Mouse (Mus musculus) kidney, embryonic 16.5 days (tissue): ENCODE data around the gene Cpeb4. TPM values are rescaled to one million over a fixed set of nuclear protein-coding genes. Genes with fewer than 3 reads are reported as not detected.
"Not testable (repeated sequence)": the region's sequence is repeated elsewhere in the genome, so short reads cannot be mapped to it uniquely, and the experiment has no call there.

ENCODE experiments used
- ATAC-seq: fragments of 200-750 bp; cut with Nextera tagmentation; 2 replicates; pipeline ENCODE4 v1.8.0; 2017; ENCODE audit warnings: moderate TSS enrichment; ENCODE audit not compliant: low FRiP score, low TSS enrichment
- H3K27ac ChIP-seq: fragments of 300-500 bp; sonication (generic); 2 replicates; pipeline ENCODE4 v1.5.1; 2014; ENCODE audit warnings: low read length
- H3K27me3 ChIP-seq: fragments of 300-500 bp; sonication (generic); 2 replicates; pipeline ENCODE4 v1.6.1; 2014; ENCODE audit warnings: low read length, control low read depth, mixed read lengths; ENCODE audit not compliant: insufficient read depth
- H3K36me3 ChIP-seq: fragments of 300-500 bp; sonication (generic); 2 replicates; pipeline ENCODE4 v1.6.1; 2014; ENCODE audit warnings: low read length, control low read depth, mixed read lengths; ENCODE audit not compliant: insufficient read depth
- H3K4me1 ChIP-seq: fragments of 300-500 bp; sonication (generic); 2 replicates; pipeline ENCODE4 v1.6.1; 2014; ENCODE audit warnings: low read length, control low read depth, mixed read lengths; ENCODE audit not compliant: insufficient read depth
- H3K4me2 ChIP-seq: fragments of 300-500 bp; sonication (generic); replicated peaks from 2 replicates; pipeline ENCODE4 v1.6.1; 2014; ENCODE audit warnings: low read depth, low read length
- H3K4me3 ChIP-seq: fragments of 300-500 bp; sonication (generic); 2 replicates; pipeline ENCODE4 v1.5.1; 2014; ENCODE audit warnings: mild to moderate bottlenecking, low read length
- H3K9ac ChIP-seq: fragments of 300-500 bp; sonication (generic); replicated peaks from 2 replicates; pipeline ENCODE4 v1.6.1; 2014; ENCODE audit warnings: low read length
- H3K9me3 ChIP-seq: fragments of 300-500 bp; sonication (generic); 2 replicates; pipeline ENCODE4 v1.6.1; 2016; ENCODE audit warnings: low read length, control low read depth
- WGBS: fragments of 180-500 bp; shearing (Covaris S2); extraction: QIAGEN DNeasy Blood & Tissue Kit; methylation state at CpG from one replicate; pipeline ENCODE4 v1.1.7; 2014; 5-methylcytosine and 5-hydroxymethylcytosine counted together
- polyA plus RNA-seq: library from polyadenylated mRNA; unstranded; fragments of >200 nt; fragmentation: Nextera tagmentation; extraction: Ambion mirVana; gene quantifications from 2 replicates; pipeline ENCODE4 v1.2.1, GENCODE M21; 2015

The Cpeb4 gene
- polyA plus RNA-seq, 1 experiment from 2014 or later = 4.0 TPM

- not testable (repeated sequence) for H3K27ac ChIP-seq, H3K9ac ChIP-seq, H3K4me1 ChIP-seq, H3K4me2 ChIP-seq, ATAC-seq, H3K27me3 ChIP-seq, H3K4me3 ChIP-seq, H3K9me3 ChIP-seq, H3K36me3 ChIP-seq
- 95% methylated on average over 1 of the region's 1 CpGs for WGBS
Measured at GRCm38 (mm10) chr11:31845111-31845510, 26.9 kb upstream of the Cpeb4 start.

GRCm38 (mm10) chr11:31846771-31847468 is 25.1 kb upstream of the Cpeb4 start:
- Histone ChIP-seq H3K9me3 (no peaks in the 10 kb centered on the region), H3K4me1 (peaks cover under 1% of the 10 kb centered on the region; the same call in 1 of the 2 replicates), H3K9ac (no peak overlapping the region), H3K4me2 (no peak overlapping the region), H3K4me3 (no peak overlapping the region), H3K27me3 (no peaks in the 10 kb centered on the region), H3K36me3 (no peaks in the 10 kb centered on the region), H3K27ac (no peak overlapping the region)
- ATAC-seq = no peak
- WGBS = 71% methylated on average over 9 of the region's 9 CpGs

- no peaks in the 10 kb centered on the region for H3K36me3 ChIP-seq
- WGBS = 89% methylated on average over 5 of the region's 5 CpGs
- H3K27ac ChIP-seq = no peak overlapping the region
- no peak for ATAC-seq
- H3K4me1 ChIP-seq = no peaks in the 10 kb centered on the region; the same call in 1 of the 2 replicates
- H3K9ac ChIP-seq = no peak overlapping the region
- no peak overlapping the region for H3K4me3 ChIP-seq
- H3K9me3 ChIP-seq = no peaks in the 10 kb centered on the region
- no peak overlapping the region for H3K4me2 ChIP-seq
- H3K27me3 ChIP-seq = no peaks in the 10 kb centered on the region
Measured at GRCm38 (mm10) chr11:31847469-31847805, 24.6 kb upstream of the Cpeb4 start.

- no peak overlapping the region for H3K9ac ChIP-seq
- H3K36me3 ChIP-seq = no peaks in the 10 kb centered on the region
- no peak overlapping the region for H3K4me3 ChIP-seq
- no peaks in the 10 kb centered on the region for H3K27me3 ChIP-seq
- H3K27ac ChIP-seq = no peak overlapping the region
- ATAC-seq = no peak
- no peaks in the 10 kb centered on the region; the same call in 1 of the 2 replicates for H3K4me1 ChIP-seq
- no peak overlapping the region for H3K4me2 ChIP-seq
- WGBS = 88% methylated on average over 4 of the region's 4 CpGs
- H3K9me3 ChIP-seq = no peaks in the 10 kb centered on the region
Measured at GRCm38 (mm10) chr11:31848725-31849124, 23.3 kb upstream of the Cpeb4 start.

GRCm38 (mm10) chr11:31850156-31850775 is 21.7 kb upstream of the Cpeb4 start:
- no peak overlapping the region for H3K4me3 ChIP-seq
- no peaks in the 10 kb centered on the region for H3K9me3 ChIP-seq
- 76% methylated on average over 3 of the region's 3 CpGs for WGBS
- H3K36me3 ChIP-seq = no peaks in the 10 kb centered on the region
- no peak overlapping the region for H3K27ac ChIP-seq
- ATAC-seq = no peak
- H3K27me3 ChIP-seq = no peaks in the 10 kb centered on the region
- H3K4me1 ChIP-seq = no peaks in the 10 kb centered on the region; the same call in 1 of the 2 replicates
- no peak overlapping the region for H3K4me2 ChIP-seq
- no peak overlapping the region for H3K9ac ChIP-seq

- no peak overlapping the region for H3K4me3 ChIP-seq
- no peak for ATAC-seq
- WGBS = 88% methylated on average over 5 of the region's 5 CpGs
- H3K9ac ChIP-seq = no peak overlapping the region
- H3K27ac ChIP-seq = no peak overlapping the region
- H3K36me3 ChIP-seq = no peaks in the 10 kb centered on the region
- H3K27me3 ChIP-seq = no peaks in the 10 kb centered on the region
- no peak overlapping the region for H3K4me2 ChIP-seq
- H3K4me1 ChIP-seq = peaks cover 4% of the 10 kb centered on the region; the same call in 1 of the 2 replicates
- no peaks in the 10 kb centered on the region for H3K9me3 ChIP-seq
Measured at GRCm38 (mm10) chr11:31850995-31851394, 21.0 kb upstream of the Cpeb4 start.

GRCm38 (mm10) chr11:31851702-31852560 is 20.1 kb upstream of the Cpeb4 start:
- Histone ChIP-seq H3K27me3 (no peaks in the 10 kb centered on the region), H3K36me3 (no peaks in the 10 kb centered on the region), H3K27ac (no peak overlapping the region), H3K4me1 (peaks cover 4% of the 10 kb centered on the region; the same call in 1 of the 2 replicates), H3K9me3 (no peaks in the 10 kb centered on the region), H3K4me3 (no peak overlapping the region), H3K4me2 (no peak overlapping the region), H3K9ac (no peak overlapping the region)
- WGBS = 85% methylated on average over 4 of the region's 4 CpGs
- ATAC-seq = no peak

GRCm38 (mm10) chr11:31854955-31855354 is 17.1 kb upstream of the Cpeb4 start:
- no peaks in the 10 kb centered on the region for H3K9me3 ChIP-seq
- H3K36me3 ChIP-seq = no peaks in the 10 kb centered on the region
- no peak overlapping the region for H3K4me3 ChIP-seq
- H3K4me2 ChIP-seq = no peak overlapping the region
- H3K27me3 ChIP-seq = no peaks in the 10 kb centered on the region
- no peak overlapping the region for H3K27ac ChIP-seq
- no peak overlapping the region for H3K9ac ChIP-seq
- no peak for ATAC-seq
- WGBS = 64% methylated on average over 5 of the region's 5 CpGs
- H3K4me1 ChIP-seq = peaks cover 4% of the 10 kb centered on the region; the same call in 1 of the 2 replicates

- no peak overlapping the region for H3K27ac ChIP-seq
- 0 out of 2 replicates have a peak, but pooled peaks cover 4% of the 10 kb centered on the region for H3K4me1 ChIP-seq
- WGBS = 92% methylated on average over 4 of the region's 4 CpGs
- no peaks in the 10 kb centered on the region for H3K27me3 ChIP-seq
- H3K4me2 ChIP-seq = no peak overlapping the region
- H3K4me3 ChIP-seq = no peak overlapping the region
- H3K9me3 ChIP-seq = no peaks in the 10 kb centered on the region
- no peak for ATAC-seq
- H3K9ac ChIP-seq = no peak overlapping the region
- H3K36me3 ChIP-seq = no peaks in the 10 kb centered on the region
Measured at GRCm38 (mm10) chr11:31857479-31857878, 14.5 kb upstream of the Cpeb4 start.
